Mouse (Mus musculus) cerebellum, adult (tissue): Measurements from ENCODE around the gene Cacna2d4.

Source experiments
- ATAC-seq: cut with Nextera tagmentation; 2 replicates; pipeline ENCODE4 v1.9.2; 2017; ENCODE audit warnings: mild to moderate bottlenecking, moderate library complexity, mixed read lengths; ENCODE audit not compliant: insufficient number of reproducible peaks, low FRiP score, low TSS enrichment

Gene Cacna2d4

GRCm38 (mm10) chr6:119301310-119301709 lies 65.0 kb downstream of the Cacna2d4 start:
- ATAC-seq, result peak; percentile 92

- ATAC-seq, result no peak
Observed at GRCm38 (mm10) chr6:119303331-119303730, 67.0 kb downstream of the Cacna2d4 start.

- no peak for ATAC-seq
Observed at GRCm38 (mm10) chr6:119307867-119308413, 71.6 kb downstream of the Cacna2d4 start.

- ATAC-seq, result no peak
Observed at GRCm38 (mm10) chr6:119310176-119310575, 73.8 kb downstream of the Cacna2d4 start.

GRCm38 (mm10) chr6:119312381-119312780 lies 76.1 kb downstream of the Cacna2d4 start:
- no peak for ATAC-seq

GRCm38 (mm10) chr6:119313096-119313495 lies 76.8 kb downstream of the Cacna2d4 start:
- no peak for ATAC-seq

- no peak for ATAC-seq
Observed at GRCm38 (mm10) chr6:119313588-119314375, 77.5 kb downstream of the Cacna2d4 start.

- no peak for ATAC-seq
Observed at GRCm38 (mm10) chr6:119314751-119315476, 78.6 kb downstream of the Cacna2d4 start.

- ATAC-seq, result no peak
Observed at GRCm38 (mm10) chr6:119318732-119319131, 82.4 kb downstream of the Cacna2d4 start.

GRCm38 (mm10) chr6:119319358-119319757 lies 83.0 kb downstream of the Cacna2d4 start:
- no peak for ATAC-seq

- no peak for ATAC-seq
Observed at GRCm38 (mm10) chr6:119320481-119320880, 84.2 kb downstream of the Cacna2d4 start.

GRCm38 (mm10) chr6:119321752-119322151 lies 85.4 kb downstream of the Cacna2d4 start:
- 0 out of 2 replicates have a peak, but pooled peaks have one; percentile 19 for ATAC-seq

- no peak for ATAC-seq
Observed at GRCm38 (mm10) chr6:119324776-119325175, 88.5 kb downstream of the Cacna2d4 start.

GRCm38 (mm10) chr6:119325978-119326377 lies 89.7 kb downstream of the Cacna2d4 start:
- ATAC-seq, result no peak

GRCm38 (mm10) chr6:119326541-119326940 lies 90.2 kb downstream of the Cacna2d4 start:
- ATAC-seq, result no peak

GRCm38 (mm10) chr6:119328521-119329115 lies 92.3 kb downstream of the Cacna2d4 start:
- no peak for ATAC-seq

- ATAC-seq, result no peak
Observed at GRCm38 (mm10) chr6:119329215-119329714, 92.9 kb downstream of the Cacna2d4 start.

GRCm38 (mm10) chr6:119329936-119330335 lies 93.6 kb downstream of the Cacna2d4 start:
- 0 out of 2 replicates have a peak, but pooled peaks have one; percentile 34 for ATAC-seq

- 0 out of 2 replicates have a peak, but pooled peaks have one; percentile 33 for ATAC-seq
Observed at GRCm38 (mm10) chr6:119330506-119330905, 94.2 kb downstream of the Cacna2d4 start, which contains the start of gene Lrtm2. Lrtm2 (minus strand) TSS chr6:119330766.

GRCm38 (mm10) chr6:119332111-119332510 lies 95.8 kb downstream of the Cacna2d4 start:
- no peak for ATAC-seq
